Mouse (Mus musculus): ENCODE measurements at regions not wholly inside any gene's neighbourhood (a gene's known extent, or its start where the extent isn't known, plus 50 kb on each side); places are given as distances from the start of the nearest gene placed in this dataset.

DNA sequence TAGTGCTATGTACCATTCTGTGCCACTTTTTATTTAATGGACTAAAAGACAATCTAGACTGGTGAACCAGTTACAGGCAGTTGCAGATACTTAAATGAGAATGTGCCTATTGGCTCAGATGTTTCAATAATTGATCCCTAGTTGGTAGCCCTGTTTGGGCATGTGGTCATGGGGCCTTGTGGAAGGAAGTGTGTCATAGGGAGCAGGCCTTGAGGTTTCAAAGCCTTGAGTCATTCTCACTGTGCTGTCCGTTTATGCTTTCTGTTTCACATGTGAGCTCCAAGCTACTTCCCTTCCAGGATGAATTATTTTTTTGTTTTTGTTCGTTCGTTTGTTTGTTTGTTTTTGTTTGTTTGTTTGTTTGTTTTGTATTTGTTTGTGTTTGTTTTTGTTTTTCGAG, 449.1 kb upstream of the Htr2c start:
- TF ChIP-seq CTCF (IDR thresholded peaks at IDR 0.05; ENCODE audit: low read depth) (no peak), EP300 (optimal IDR thresholded peaks at IDR 0.05) (no peak)
